10 mouse cellular contexts compared by ENCODE assay signal in the genomic region with DNA sequence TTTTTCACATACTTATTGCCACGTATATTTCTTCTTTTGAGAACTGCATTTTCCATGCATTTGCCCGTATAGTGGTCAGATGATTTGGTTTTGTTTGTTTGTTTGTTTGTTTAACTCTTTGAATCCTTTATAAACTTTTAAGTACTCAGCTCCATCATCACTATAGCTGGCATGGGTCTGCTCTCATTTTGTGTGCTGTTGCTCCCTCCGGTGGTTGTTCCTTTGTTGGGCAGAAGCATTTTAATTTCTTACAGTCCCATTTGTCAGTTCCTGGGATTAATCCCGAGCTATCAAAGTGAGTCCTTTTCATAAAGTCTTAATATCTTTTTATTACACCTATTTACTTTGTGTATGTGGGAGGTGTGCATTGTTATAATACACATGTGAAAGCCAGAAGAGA.
A peak's percentile ranks its signal among the peaks of the same experiment; 100 is the strongest.
DNase-seq lines count a peak whose midpoint lies in the region; ATAC-seq lines count a peak whose summit lies in the region.
"Had no signal": no experiment of that assay in that cellular context is flagged by ENCODE, and none has a peak within 500 bp of the region (broad histone marks: within the 10 kb centered on the region; RNA-seq: fewer than 3 reads in every experiment).

No protein-coding gene starts in this region.

- no peak overlapping the region for H3K4me2 ChIP-seq in forebrain, embryonic 14.5 days (ENCODE audit: low read length)
- no peak overlapping the region for H3K4me2 ChIP-seq in embryonic facial prominence, embryonic 14.5 days (ENCODE audit: low read depth, low read length)
- H3K4me2 ChIP-seq: limb, embryonic 15.5 days had no signal

- no peak overlapping the region for H3K4me3 ChIP-seq in forebrain, embryonic 14.5 days (ENCODE audit: low read depth, low read length)
- no peak overlapping the region for H3K4me3 ChIP-seq in forebrain, embryonic 10.5 days
- H3K4me3 ChIP-seq in embryonic facial prominence, embryonic 14.5 days (ENCODE audit: low read depth, low read length): no peak overlapping the region
- H3K4me3 ChIP-seq: limb, embryonic 15.5 days had no signal

- WGBS in forebrain, embryonic 14.5 days: 60% methylated on average over 4 of the region's 4 CpGs
- WGBS in forebrain, embryonic 10.5 days: 67% methylated on average over 4 of the region's 4 CpGs
- 54% methylated on average over 4 of the region's 4 CpGs for WGBS in embryonic facial prominence, embryonic 14.5 days

- H3K36me3 ChIP-seq in forebrain, embryonic 14.5 days (ENCODE audit: control insufficient read depth, insufficient read depth, low read length): no peaks in the 10 kb centered on the region
- no peaks in the 10 kb centered on the region for H3K36me3 ChIP-seq in forebrain, embryonic 10.5 days (replicated peaks)
- no peaks in the 10 kb centered on the region for H3K36me3 ChIP-seq in embryonic facial prominence, embryonic 14.5 days (ENCODE audit: control insufficient read depth, insufficient read depth, low read length)
- H3K36me3 ChIP-seq: G1E; limb, embryonic 15.5 days had no signal

- H3K27ac ChIP-seq in forebrain, embryonic 14.5 days (ENCODE audit: low read depth, low read length): no peak overlapping the region
- H3K27ac ChIP-seq in forebrain, embryonic 10.5 days: no peak overlapping the region
- no peak overlapping the region for H3K27ac ChIP-seq in embryonic facial prominence, embryonic 14.5 days (replicated peaks; ENCODE audit: low read depth, low read length)
- H3K27ac ChIP-seq: limb, embryonic 15.5 days had no signal

- H3K9me3 ChIP-seq in forebrain, embryonic 14.5 days (replicated peaks; ENCODE audit: control insufficient read depth, low read length): no peaks in the 10 kb centered on the region
- H3K9me3 ChIP-seq in forebrain, embryonic 10.5 days: peaks cover under 1% of the 10 kb centered on the region; the same call in 1 of the 2 replicates
- no peaks in the 10 kb centered on the region for H3K9me3 ChIP-seq in embryonic facial prominence, embryonic 14.5 days (ENCODE audit: control insufficient read depth, low read length)
- H3K9me3 ChIP-seq: G1E; limb, embryonic 15.5 days had no signal

- DNase-seq in forebrain, embryonic 14.5 days (ENCODE audit: low spot score): peak; percentile 30
- DNase-seq in forebrain, embryonic 10.5 days (ENCODE audit: extremely low spot score, low spot score): no peak
- peak; percentile 16 for DNase-seq in ovary, postnatal 36 days (ENCODE audit: low spot score)
- DNase-seq in ovary, postnatal 10 days (ENCODE audit: low spot score): no peak
- peak; percentile 17 for DNase-seq in embryonic facial prominence, embryonic 14.5 days (ENCODE audit: low spot score)
- DNase-seq in left cerebral cortex, postnatal 36 days (ENCODE audit: low spot score in 2 of 2): peak; percentile 13 to 17
- DNase-seq in thymus, postnatal 25 days: peak; percentile 23
- DNase-seq in neural tube, embryonic 10.5 days (ENCODE audit: extremely low spot score, low spot score): no peak

- no peaks in the 10 kb centered on the region for H3K27me3 ChIP-seq in forebrain, embryonic 14.5 days (replicated peaks; ENCODE audit: control insufficient read depth, insufficient read depth, low read length)
- H3K27me3 ChIP-seq in forebrain, embryonic 10.5 days (ENCODE audit: poor library complexity, severe bottlenecking): no peaks in the 10 kb centered on the region
- H3K27me3 ChIP-seq in embryonic facial prominence, embryonic 14.5 days (replicated peaks; ENCODE audit: control insufficient read depth, insufficient read depth, low read length): no peaks in the 10 kb centered on the region
- H3K27me3 ChIP-seq: limb, embryonic 15.5 days had no signal

- H3K4me1 ChIP-seq in forebrain, embryonic 14.5 days (ENCODE audit: control insufficient read depth, insufficient read depth, low read length): no peaks in the 10 kb centered on the region
- H3K4me1 ChIP-seq in forebrain, embryonic 10.5 days: no peaks in the 10 kb centered on the region
- no peaks in the 10 kb centered on the region for H3K4me1 ChIP-seq in embryonic facial prominence, embryonic 14.5 days (ENCODE audit: control insufficient read depth, insufficient read depth, low read length)
- H3K4me1 ChIP-seq: limb, embryonic 15.5 days had no signal

- ATAC-seq in forebrain, embryonic 14.5 days: no peak
- ATAC-seq in embryonic facial prominence, embryonic 14.5 days (ENCODE audit: low read depth): no peak

- intact Hi-C loops in left cerebral cortex, postnatal 36 days (cut with DNase I): loop anchor here (2.0 to 5.0 kb wide), 2 partner anchors 424 to 616 kb away; no protein-coding TSS in a partner anchor

- H3K9ac ChIP-seq in forebrain, embryonic 14.5 days (ENCODE audit: low read length): no peak overlapping the region
- no peak overlapping the region for H3K9ac ChIP-seq in embryonic facial prominence, embryonic 14.5 days (ENCODE audit: low read depth, low read length)
- H3K9ac ChIP-seq: limb, embryonic 15.5 days had no signal

Comparison
In these comparisons a context has a peak if more than half of its experiments do, and no peak if none do; other contexts are left out.
1. DNase-seq: peak in forebrain, embryonic 14.5 days (single experiment), ovary, postnatal 36 days (single experiment), embryonic facial prominence, embryonic 14.5 days (single experiment), left cerebral cortex, postnatal 36 days (2 of 2) and thymus, postnatal 25 days (single experiment); none in forebrain, embryonic 10.5 days (single experiment), ovary, postnatal 10 days (single experiment) and neural tube, embryonic 10.5 days (single experiment).